Comparison of ENCODE assay signal across 33 mouse cellular contexts in the genomic region with DNA sequence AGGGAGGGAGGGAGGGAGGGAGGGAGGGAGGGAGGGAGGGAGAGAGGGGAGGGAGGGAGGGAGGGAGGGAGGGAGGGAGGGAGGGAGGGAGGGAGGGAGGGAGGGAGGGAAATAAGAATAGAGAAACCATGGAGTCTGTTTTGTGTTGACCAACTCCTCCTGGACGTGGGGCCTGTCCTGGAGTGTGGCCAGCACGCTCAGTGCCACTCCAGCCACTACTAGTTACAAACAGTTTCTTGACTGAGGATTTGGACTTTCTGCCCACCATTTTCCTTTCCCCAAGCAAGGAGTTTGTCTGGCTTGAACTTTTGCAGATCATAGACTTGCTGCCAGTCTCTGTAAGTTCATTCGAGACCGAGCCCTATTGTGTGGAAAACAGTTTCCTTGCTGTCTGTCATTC. TPM values are rescaled to one million over a fixed set of nuclear protein-coding genes. Genes with fewer than 3 reads are reported as not detected.
DNase-seq lines count a peak whose midpoint lies in the region; ATAC-seq and TF ChIP-seq lines count a peak whose summit lies in the region.
"Had no signal": no experiment of that assay in that cellular context is flagged by ENCODE, and none has a peak within 500 bp of the region (broad histone marks: within the 10 kb centered on the region; RNA-seq: fewer than 3 reads in every experiment).

No protein-coding gene starts in this region.

- TF ChIP-seq POLR2A in heart, adult 2 months (IDR thresholded peaks at IDR 0.05; ENCODE audit: insufficient read depth, low read depth, low read length), result no peak
- no peak for TF ChIP-seq POLR2A in kidney, adult 2 months (IDR thresholded peaks at IDR 0.05; ENCODE audit: low read depth, low read length)

- peaks cover 11% of the 10 kb centered on the region for H3K79me2 ChIP-seq in heart, adult 2 months (replicated peaks; ENCODE audit: control insufficient read depth, insufficient read depth, low read length)

- TF ChIP-seq EP300 in heart, adult 2 months (IDR thresholded peaks at IDR 0.05; ENCODE audit: insufficient read depth, low read depth, low read length), result no peak

- intact Hi-C loops in heart, adult 2 months (cut with DNase I), result loop anchor here (10.0 kb wide), 2 partner anchors 207 to 367 kb away; a partner anchor contains a TSS
- intact Hi-C loops in heart, postnatal 36 days (cut with DNase I), result loop anchor here (10.0 kb wide), 1 partner anchor 207 kb away; no protein-coding TSS in a partner anchor

- no peak for DNase-seq in heart, adult 2 months
- DNase-seq in heart, postnatal 36 days, result no peak
- no peak for DNase-seq in kidney, adult 2 months
- no peak for DNase-seq in left cerebral cortex, adult 18-20 months (ENCODE audit: low spot score in 2 of 2)
- DNase-seq: cerebellum, adult 18-20 months; forebrain, postnatal 0 days; gastrocnemius, postnatal 10 days; kidney, adult 9 months; kidney, postnatal 14 days; layer of hippocampus, adult 9-11 months; liver, postnatal 0 days; right cerebral cortex, postnatal 4 days; thymus, adult 18-20 months; thymus, postnatal 25 days had no signal

- H3K9me3 ChIP-seq in kidney, embryonic 14.5 days (ENCODE audit: control insufficient read depth, low read length), result no peaks in the 10 kb centered on the region
- no peaks in the 10 kb centered on the region for H3K9me3 ChIP-seq in heart, embryonic 15.5 days (replicated peaks)
- H3K9me3 ChIP-seq in liver, embryonic 12.5 days (replicated peaks), result no peaks in the 10 kb centered on the region
- H3K9me3 ChIP-seq: embryonic facial prominence, embryonic 13.5 days; forebrain, embryonic 12.5 days; hindbrain, embryonic 12.5 days; limb, embryonic 13.5 days; midbrain, embryonic 13.5 days; neural tube, embryonic 13.5 days had no signal

- no peak for TF ChIP-seq CTCF in heart, adult 2 months (IDR thresholded peaks at IDR 0.05)
- no peak for TF ChIP-seq CTCF in kidney, adult 2 months (conservative IDR thresholded peaks at IDR 0.05; ENCODE audit: insufficient read depth, insufficient read length, low read depth, low read length)

- H3K4me1 ChIP-seq in heart, adult 2 months (ENCODE audit: control insufficient read depth, insufficient read depth, low read length), result peaks cover 24% of the 10 kb centered on the region
- H3K4me1 ChIP-seq in kidney, adult 2 months (ENCODE audit: control insufficient read depth, insufficient read depth, low read length), result peaks cover 17% of the 10 kb centered on the region
- H3K4me1 ChIP-seq in kidney, embryonic 14.5 days (ENCODE audit: control insufficient read depth, insufficient read depth, low read length), result no peaks in the 10 kb centered on the region
- H3K4me1 ChIP-seq in heart, embryonic 15.5 days (replicated peaks), result peaks cover 35% of the 10 kb centered on the region
- 0 out of 2 replicates have a peak, but pooled peaks cover 7% of the 10 kb centered on the region for H3K4me1 ChIP-seq in liver, embryonic 12.5 days
- H3K4me1 ChIP-seq: forebrain, embryonic 12.5 days; hindbrain, embryonic 12.5 days; limb, embryonic 13.5 days; midbrain, embryonic 13.5 days; neural tube, embryonic 13.5 days had no signal

- H3K36me3 ChIP-seq in heart, adult 2 months (ENCODE audit: control insufficient read depth, insufficient read depth, low read length), result peaks cover 43% of the 10 kb centered on the region
- no peaks in the 10 kb centered on the region for H3K36me3 ChIP-seq in kidney, adult 2 months (ENCODE audit: control insufficient read depth, insufficient read depth, low read length)
- H3K36me3 ChIP-seq in kidney, embryonic 14.5 days (ENCODE audit: control insufficient read depth, insufficient read depth, low read length), result no peaks in the 10 kb centered on the region
- H3K36me3 ChIP-seq in heart, embryonic 15.5 days, result no peaks in the 10 kb centered on the region
- 0 out of 2 replicates have a peak, but pooled peaks cover 3% of the 10 kb centered on the region for H3K36me3 ChIP-seq in liver, embryonic 12.5 days
- H3K36me3 ChIP-seq: forebrain, embryonic 12.5 days; hindbrain, embryonic 12.5 days; limb, embryonic 13.5 days; midbrain, embryonic 13.5 days; neural tube, embryonic 13.5 days had no signal

- no peak overlapping the region for H3K4me2 ChIP-seq in kidney, embryonic 14.5 days (replicated peaks; ENCODE audit: low read depth, low read length)
- no peak overlapping the region for H3K4me2 ChIP-seq in heart, embryonic 15.5 days
- H3K4me2 ChIP-seq in liver, embryonic 12.5 days, result no peak overlapping the region
- H3K4me2 ChIP-seq: embryonic facial prominence, embryonic 13.5 days; forebrain, embryonic 12.5 days; hindbrain, embryonic 12.5 days; limb, embryonic 13.5 days; liver, embryonic 11.5 days; midbrain, embryonic 13.5 days; neural tube, embryonic 13.5 days had no signal

- no peak overlapping the region for H3K4me3 ChIP-seq in heart, adult 2 months
- H3K4me3 ChIP-seq in kidney, adult 2 months (ENCODE audit: insufficient read depth, low read depth, low read length), result no peak overlapping the region
- H3K4me3 ChIP-seq in kidney, embryonic 14.5 days (ENCODE audit: low read length), result no peak overlapping the region
- no peak overlapping the region for H3K4me3 ChIP-seq in heart, embryonic 15.5 days
- no peak overlapping the region for H3K4me3 ChIP-seq in liver, embryonic 12.5 days
- H3K4me3 ChIP-seq: embryonic facial prominence, embryonic 13.5 days; erythroblast, embryonic 14.5 days; forebrain, embryonic 12.5 days; hindbrain, embryonic 12.5 days; limb, embryonic 13.5 days; midbrain, embryonic 13.5 days; neural tube, embryonic 13.5 days had no signal

- H3K9ac ChIP-seq in heart, adult 2 months (ENCODE audit: low read depth, low read length), result peak overlapping the region; percentile 30; the same call in 1 of the 2 replicates
- H3K9ac ChIP-seq in kidney, embryonic 14.5 days (ENCODE audit: low read depth, low read length), result no peak overlapping the region
- 0 out of 2 replicates have a peak overlapping the region, but pooled peaks have one; percentile 28 for H3K9ac ChIP-seq in heart, embryonic 15.5 days
- no peak overlapping the region for H3K9ac ChIP-seq in liver, embryonic 12.5 days
- H3K9ac ChIP-seq: embryonic facial prominence, embryonic 13.5 days; forebrain, embryonic 12.5 days; forebrain, postnatal 0 days; hindbrain, embryonic 12.5 days; limb, embryonic 13.5 days; liver, postnatal 0 days; midbrain, embryonic 13.5 days; neural tube, embryonic 13.5 days had no signal

- no peaks in the 10 kb centered on the region for H3K27me3 ChIP-seq in heart, adult 2 months (ENCODE audit: control insufficient read depth, insufficient read depth, low read length)
- H3K27me3 ChIP-seq in kidney, adult 2 months (replicated peaks; ENCODE audit: control insufficient read depth, insufficient read depth, low read length), result no peaks in the 10 kb centered on the region
- H3K27me3 ChIP-seq in kidney, embryonic 14.5 days (ENCODE audit: control insufficient read depth, insufficient read depth, low read length), result no peaks in the 10 kb centered on the region
- H3K27me3 ChIP-seq in heart, embryonic 15.5 days, result no peaks in the 10 kb centered on the region
- H3K27me3 ChIP-seq in liver, embryonic 12.5 days (replicated peaks), result no peaks in the 10 kb centered on the region
- H3K27me3 ChIP-seq: embryonic facial prominence, embryonic 13.5 days; forebrain, embryonic 12.5 days; hindbrain, embryonic 12.5 days; limb, embryonic 13.5 days; midbrain, embryonic 13.5 days; neural tube, embryonic 13.5 days had no signal

- peak overlapping the region; percentile 80 for H3K27ac ChIP-seq in heart, adult 2 months
- H3K27ac ChIP-seq in kidney, adult 2 months (ENCODE audit: insufficient read depth, low read depth, low read length), result peak overlapping the region; percentile 17; the same call in 1 of the 2 replicates
- no peak overlapping the region for H3K27ac ChIP-seq in kidney, embryonic 14.5 days (ENCODE audit: low read depth, low read length)
- H3K27ac ChIP-seq in heart, embryonic 15.5 days, result peak overlapping the region; percentile 90
- no peak overlapping the region for H3K27ac ChIP-seq in liver, embryonic 12.5 days
- H3K27ac ChIP-seq: embryonic facial prominence, embryonic 13.5 days; forebrain, embryonic 12.5 days; hindbrain, embryonic 12.5 days; hindbrain, postnatal 0 days; limb, embryonic 13.5 days; macrophage; midbrain, embryonic 13.5 days; neural tube, embryonic 13.5 days; stomach, postnatal 0 days had no signal

- WGBS in heart, adult 2 months, result 46% methylated on average over 4 of the region's 4 CpGs
- 72% methylated on average over 4 of the region's 4 CpGs for WGBS in kidney, adult 2 months
- WGBS in kidney, embryonic 14.5 days, result 88% methylated on average over 4 of the region's 4 CpGs
- 59% methylated on average over 4 of the region's 4 CpGs for WGBS in heart, embryonic 15.5 days
- WGBS in liver, embryonic 12.5 days (ENCODE audit: insufficient replicate concordance), result 89% methylated on average over 4 of the region's 4 CpGs

- no peak for ATAC-seq in kidney, embryonic 14.5 days (ENCODE audit: low FRiP score, low TSS enrichment)
- no peak for ATAC-seq in heart, embryonic 15.5 days (replicated peaks; ENCODE audit: insufficient number of reproducible peaks, insufficient read depth, low FRiP score, low read depth)
- no peak for ATAC-seq in liver, embryonic 12.5 days
- ATAC-seq: CD4-positive, CD25-positive, alpha-beta regulatory T cell, adult 4 months; forebrain, postnatal 0 days; hindbrain, postnatal 0 days; intestine, embryonic 16.5 days; liver, postnatal 0 days; midbrain, embryonic 13.5 days had no signal

RNA-seq across cellular contexts. Expression of a gene that starts 37.4 kb away (rescaled TPM):
- under 1 TPM; 0.05 to 0.08 TPM for total RNA-seq in heart, adult 2 months (2021)
- polyA plus RNA-seq in heart, adult 2 months (2012; rRNA removed), result 0.02 and 0.09 TPM in 2 replicates
- under 1 TPM in 1 of 2 experiments, not detected in 1; 0.03 TPM for total RNA-seq in heart, postnatal 36 days (2021)
- polyA plus RNA-seq in kidney, adult 2 months (2012; rRNA removed), result 0.02 and 0.07 TPM in 2 replicates
- 0.51 and 0.65 TPM in 2 replicates for polyA plus RNA-seq in kidney, embryonic 14.5 days (2014; fragmentation: Nextera tagmentation; extraction: Ambion mirVana)
- polyA plus RNA-seq in heart, embryonic 15.5 days (2015; fragmentation: Nextera tagmentation; extraction: Ambion mirVana), result 0.06 and 0.44 TPM in 2 replicates
- 0.02 and 0.20 TPM in 2 replicates for polyA plus RNA-seq in liver, embryonic 12.5 days (2016; fragmentation: Nextera tagmentation; extraction: Ambion mirVana)
- total RNA-seq in left cerebral cortex, adult 18-20 months (2021), result 100 to 1,000 TPM; 102 to 106 TPM
- total RNA-seq: common myeloid progenitor, adult 5-6 weeks; granulocyte monocyte progenitor cell, adult 5-6 weeks; megakaryocyte-erythroid progenitor cell, adult 5-6 weeks had no signal
- polyA plus RNA-seq: CD4-positive, CD25-positive, alpha-beta regulatory T cell, adult 4 months; erythroblast, embryonic 14.5 days; macrophage had no signal

RNA-seq across cellular contexts. Expression of a gene that starts 46.0 kb away (rescaled TPM):
- total RNA-seq in heart, adult 2 months (2021), result 100 to 1,000 TPM; 206 to 229 TPM
- polyA plus RNA-seq in heart, adult 2 months (2012; rRNA removed), result 66.9 and 147 TPM in 2 replicates
- 100 to 1,000 TPM; 209 to 219 TPM for total RNA-seq in heart, postnatal 36 days (2021)
- 34.4 and 37.5 TPM in 2 replicates for polyA plus RNA-seq in kidney, adult 2 months (2012; rRNA removed)
- 13.6 and 21.7 TPM in 2 replicates for polyA plus RNA-seq in kidney, embryonic 14.5 days (2014; fragmentation: Nextera tagmentation; extraction: Ambion mirVana)
- 34.5 and 36.9 TPM in 2 replicates for polyA plus RNA-seq in heart, embryonic 15.5 days (2015; fragmentation: Nextera tagmentation; extraction: Ambion mirVana)
- polyA plus RNA-seq in liver, embryonic 12.5 days (2016; fragmentation: Nextera tagmentation; extraction: Ambion mirVana), result 14.0 and 15.1 TPM in 2 replicates
- total RNA-seq in left cerebral cortex, adult 18-20 months (2021), result 100 to 1,000 TPM; 103 to 108 TPM

Comparison
In these comparisons a context has a peak if more than half of its experiments do, and no peak if none do; other contexts are left out.
1. H3K27ac ChIP-seq: peak in heart, adult 2 months (single experiment), kidney, adult 2 months (single experiment) and heart, embryonic 15.5 days (single experiment); none in kidney, embryonic 14.5 days (single experiment) and liver, embryonic 12.5 days (single experiment).
2. H3K9ac ChIP-seq: peak in heart, adult 2 months (single experiment) and heart, embryonic 15.5 days (single experiment); none in kidney, embryonic 14.5 days (single experiment) and liver, embryonic 12.5 days (single experiment).